Mouse (Mus musculus): ENCODE data around the gene Gorasp1.

GRCm38 (mm10) chr9:119984536-119985011, 47.2 kb upstream of the Gorasp1 start, which contains the start of gene Csrnp1:
- TF ChIP-seq CTCF (IDR thresholded peaks at IDR 0.05) (no peak), EP300 (IDR thresholded peaks at IDR 0.05) (peak; percentile 51)
